Mouse (Mus musculus) forebrain, embryonic 11.5 days (tissue): ENCODE data around the gene Eif2b1. TPM values are rescaled to one million over a fixed set of nuclear protein-coding genes. Genes with fewer than 3 reads are reported as not detected.
A peak's percentile ranks its signal among the peaks of the same experiment; 100 is the strongest.

ENCODE experiments used
- ATAC-seq: fragments of 200-750 bp; cut with Nextera tagmentation; replicated peaks from 2 replicates; pipeline ENCODE4 v1.8.0; 2017; ENCODE audit warnings: moderate TSS enrichment; ENCODE audit not compliant: low FRiP score
- DNase-seq: peaks from one replicate; pipeline ENCODE4 v3.0.0-alpha.2; 2017; ENCODE audit warnings: low spot score
- H3K27ac ChIP-seq: fragments of 300-500 bp; sonication (generic); 2 replicates; pipeline ENCODE4 v1.5.1; 2014; ENCODE audit warnings: low read depth, low read length
- H3K27me3 ChIP-seq: fragments of 300-500 bp; sonication (generic); 2 replicates; pipeline ENCODE4 v1.6.1; 2014; ENCODE audit warnings: mild to moderate bottlenecking, low read length, mixed read lengths; ENCODE audit not compliant: control insufficient read depth, insufficient read depth
- H3K36me3 ChIP-seq: fragments of 300-500 bp; sonication (generic); 2 replicates; pipeline ENCODE4 v1.6.1; 2014; ENCODE audit warnings: mild to moderate bottlenecking, low read length, moderate library complexity, mixed read lengths; ENCODE audit not compliant: control insufficient read depth, insufficient read depth
- H3K4me1 ChIP-seq: fragments of 300-500 bp; sonication (generic); replicated peaks from 2 replicates; pipeline ENCODE4 v1.6.1; 2014; ENCODE audit warnings: low read length, mixed read lengths; ENCODE audit not compliant: control insufficient read depth, insufficient read depth
- H3K4me2 ChIP-seq: fragments of 300-500 bp; sonication (generic); 2 replicates; pipeline ENCODE4 v1.6.1; 2014; ENCODE audit warnings: low read depth, mild to moderate bottlenecking, low read length, moderate library complexity, mixed read lengths; ENCODE audit not compliant: severe bottlenecking
- H3K4me3 ChIP-seq: fragments of 300-500 bp; sonication (generic); 2 replicates; pipeline ENCODE4 v1.5.1; 2014; ENCODE audit warnings: low read depth, low read length
- H3K9ac ChIP-seq: fragments of 300-500 bp; sonication (generic); 2 replicates; pipeline ENCODE4 v1.6.1; 2014; ENCODE audit warnings: low read length
- H3K9me3 ChIP-seq: fragments of 300-500 bp; sonication (generic); 2 replicates; pipeline ENCODE4 v1.6.1; 2016; ENCODE audit warnings: low read length, mixed read lengths; ENCODE audit not compliant: control insufficient read depth
- WGBS: fragments of 180-500 bp; shearing (Covaris S2); extraction: QIAGEN DNeasy Blood & Tissue Kit; methylation state at CpG from one replicate; pipeline ENCODE4 v1.1.7; 2014; 5-methylcytosine and 5-hydroxymethylcytosine counted together
- polyA plus RNA-seq: library from polyadenylated mRNA; unstranded; fragments of >200 nt; fragmentation: Nextera tagmentation; extraction: Ambion mirVana; gene quantifications from 2 replicates; pipeline ENCODE4 v1.2.1, GENCODE M21; 2014

Eif2b1 gene
- 74.5 and 84.0 TPM in 2 replicates for polyA plus RNA-seq

GRCm38 (mm10) chr5:124578633-124579317 lies at the start of gene Eif2b1, which contains the start of gene Gtf2h3:
TSS of gene Eif2b1 (minus strand) at chr5:124579131.
TSS of gene Gtf2h3 (plus strand) at chr5:124579140.
- WGBS = under 1% methylated on average over 51 of the region's 51 CpGs

DNA sequence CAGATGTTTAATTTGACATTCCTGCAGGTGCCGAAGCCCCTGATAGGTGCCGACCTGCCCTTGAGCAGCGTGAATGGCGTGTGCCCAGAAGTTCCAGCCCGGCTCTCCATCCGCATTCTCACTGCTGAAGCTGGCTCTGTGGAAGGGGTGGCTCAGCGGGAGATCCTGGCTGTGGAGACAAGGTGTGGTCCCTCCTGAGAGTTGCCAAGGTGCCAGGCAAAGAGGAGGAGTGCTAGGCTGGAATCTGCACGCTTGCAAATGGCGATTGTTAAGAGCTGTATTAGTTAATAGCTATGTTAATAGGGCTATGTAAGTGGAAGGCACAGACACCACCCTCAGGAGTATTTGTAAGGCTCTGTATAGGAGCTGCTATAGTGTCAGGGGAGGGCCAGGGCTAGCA lies 45.4 kb upstream of the Eif2b1 start:
- Histone ChIP-seq H3K27ac (no peak overlapping the region), H3K9ac (no peak overlapping the region), H3K4me1 (no peaks in the 10 kb centered on the region; the same call in 1 of the 2 replicates), H3K9me3 (no peaks in the 10 kb centered on the region), H3K27me3 (no peaks in the 10 kb centered on the region), H3K36me3 (no peaks in the 10 kb centered on the region), H3K4me3 (no peak overlapping the region), H3K4me2 (no peak overlapping the region)
- no peak for ATAC-seq
- DNase-seq = no peak
- 91% methylated on average over 9 of the region's 9 CpGs for WGBS

More at GRCm38 (mm10) chr5:124578633-124579317, at the start of gene Eif2b1, which contains the start of gene Gtf2h3:
- Histone ChIP-seq H3K27me3 (no peaks in the 10 kb centered on the region), H3K4me3 (peak within 1 kb of the TSS; percentile 80), H3K9me3 (no peaks in the 10 kb centered on the region), H3K4me2 (peak within 1 kb of the TSS; percentile 70), H3K36me3 (peaks cover 5% of the 10 kb centered on the region), H3K9ac (peak within 1 kb of the TSS; percentile 82), H3K4me1 (peaks cover 10% of the 10 kb centered on the region), H3K27ac (no peak within 1 kb of the TSS)
- ATAC-seq = peak; percentile 92
- peak; percentile 96 for DNase-seq

- Histone ChIP-seq H3K4me1 (no peaks in the 10 kb centered on the region), H3K9me3 (no peaks in the 10 kb centered on the region), H3K9ac (no peak overlapping the region), H3K4me3 (no peak overlapping the region), H3K36me3 (no peaks in the 10 kb centered on the region), H3K27me3 (no peaks in the 10 kb centered on the region), H3K4me2 (no peak overlapping the region), H3K27ac (no peak overlapping the region)
- ATAC-seq = no peak
- DNase-seq = no peak
- WGBS = 90% methylated on average over 15 of the region's 15 CpGs
Observed at GRCm38 (mm10) chr5:124622890-124623289, 44.0 kb upstream of the Eif2b1 start.

DNA sequence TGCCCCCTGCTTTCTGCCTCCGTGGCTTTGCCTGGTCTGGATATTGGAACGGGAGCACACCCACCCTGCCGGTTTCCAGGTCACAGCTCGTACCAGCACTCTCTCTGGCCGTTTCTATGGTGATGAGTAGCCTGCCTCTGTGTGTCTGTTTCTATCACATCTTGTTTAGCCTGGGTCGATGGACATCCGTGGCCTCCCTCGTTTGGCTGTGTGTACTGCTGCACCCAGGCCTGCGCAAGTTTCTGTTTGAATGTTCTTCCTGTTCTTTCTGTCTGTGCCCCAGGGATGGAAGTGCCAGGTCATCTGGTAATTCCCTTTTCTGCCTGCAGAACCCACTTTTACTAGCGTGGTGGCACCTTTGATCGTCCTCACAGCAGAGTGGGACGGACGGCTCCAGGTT lies 42.4 kb upstream of the Eif2b1 start:
- no peaks in the 10 kb centered on the region for H3K4me1 ChIP-seq
- H3K4me3 ChIP-seq = no peak overlapping the region
- WGBS = 76% methylated on average over 13 of the region's 13 CpGs
- H3K4me2 ChIP-seq = no peak overlapping the region
- no peaks in the 10 kb centered on the region for H3K9me3 ChIP-seq
- no peak overlapping the region for H3K9ac ChIP-seq
- H3K27me3 ChIP-seq = no peaks in the 10 kb centered on the region
- no peaks in the 10 kb centered on the region for H3K36me3 ChIP-seq
- no peak for DNase-seq
- no peak for ATAC-seq
- no peak overlapping the region for H3K27ac ChIP-seq

DNA sequence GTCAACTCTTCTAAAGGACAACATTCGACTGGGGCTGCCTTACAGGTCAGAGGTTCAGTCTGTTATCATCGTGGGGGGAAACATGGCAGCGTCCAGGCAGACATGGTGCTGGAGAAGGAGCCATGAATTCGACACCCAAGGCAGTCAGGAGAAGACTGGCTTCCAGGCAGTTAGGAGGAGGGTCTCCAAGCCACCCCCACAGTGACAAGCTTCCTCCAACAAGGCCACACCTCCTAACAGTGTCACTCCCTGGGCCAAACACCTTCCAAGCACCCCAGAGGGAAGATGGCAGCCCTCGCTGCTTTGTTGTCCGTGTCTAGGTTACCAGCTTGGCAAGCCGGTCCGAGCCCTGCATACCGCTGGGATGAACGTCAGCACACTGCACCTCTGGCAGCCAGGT lies 39.8 kb upstream of the Eif2b1 start:
- Histone ChIP-seq H3K9ac (no peak overlapping the region), H3K36me3 (no peaks in the 10 kb centered on the region), H3K4me1 (no peaks in the 10 kb centered on the region), H3K4me2 (no peak overlapping the region), H3K27ac (no peak overlapping the region), H3K9me3 (no peaks in the 10 kb centered on the region), H3K4me3 (no peak overlapping the region), H3K27me3 (no peaks in the 10 kb centered on the region)
- DNase-seq (no peak), ATAC-seq (no peak)
- 85% methylated on average over 10 of the region's 10 CpGs for WGBS

- Histone ChIP-seq H3K9ac (no peak overlapping the region), H3K4me3 (no peak overlapping the region), H3K4me2 (no peak overlapping the region), H3K27me3 (no peaks in the 10 kb centered on the region), H3K27ac (0 out of 2 replicates have a peak overlapping the region, but pooled peaks have one; percentile 18), H3K4me1 (no peaks in the 10 kb centered on the region), H3K36me3 (no peaks in the 10 kb centered on the region; the same call in 1 of the 2 replicates), H3K9me3 (no peaks in the 10 kb centered on the region)
- WGBS = 90% methylated on average over 11 of the region's 11 CpGs
- DNase-seq (no peak), ATAC-seq (no peak)
Observed at GRCm38 (mm10) chr5:124614709-124615108, 35.8 kb upstream of the Eif2b1 start.

DNA sequence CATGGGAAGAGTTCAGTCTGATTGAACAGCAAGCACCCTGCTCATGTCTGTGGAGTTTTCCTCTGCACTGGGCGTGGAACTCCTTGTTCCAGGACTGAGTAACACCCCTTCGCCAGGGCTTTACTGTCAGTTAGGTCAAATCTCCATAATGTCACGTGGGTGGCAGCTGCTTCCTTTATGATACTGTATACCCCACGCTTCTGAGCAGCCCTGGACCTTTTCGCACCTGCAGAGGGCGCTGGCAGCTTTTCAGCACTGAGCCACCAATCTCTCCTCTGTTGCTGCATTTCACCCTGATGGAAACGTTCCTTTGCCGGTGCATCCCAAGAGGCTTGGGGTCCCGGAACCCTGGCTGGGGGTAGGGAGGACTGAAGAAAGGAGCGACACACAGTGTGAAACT lies 32.0 kb upstream of the Eif2b1 start:
- H3K9me3 ChIP-seq = no peaks in the 10 kb centered on the region
- H3K4me2 ChIP-seq = no peak overlapping the region
- no peaks in the 10 kb centered on the region; the same call in 1 of the 2 replicates for H3K36me3 ChIP-seq
- ATAC-seq (no peak), DNase-seq (no peak)
- no peaks in the 10 kb centered on the region for H3K4me1 ChIP-seq
- no peak overlapping the region for H3K27ac ChIP-seq
- 79% methylated on average over 10 of the region's 10 CpGs for WGBS
- no peak overlapping the region for H3K9ac ChIP-seq
- H3K4me3 ChIP-seq = no peak overlapping the region
- no peaks in the 10 kb centered on the region for H3K27me3 ChIP-seq

DNA sequence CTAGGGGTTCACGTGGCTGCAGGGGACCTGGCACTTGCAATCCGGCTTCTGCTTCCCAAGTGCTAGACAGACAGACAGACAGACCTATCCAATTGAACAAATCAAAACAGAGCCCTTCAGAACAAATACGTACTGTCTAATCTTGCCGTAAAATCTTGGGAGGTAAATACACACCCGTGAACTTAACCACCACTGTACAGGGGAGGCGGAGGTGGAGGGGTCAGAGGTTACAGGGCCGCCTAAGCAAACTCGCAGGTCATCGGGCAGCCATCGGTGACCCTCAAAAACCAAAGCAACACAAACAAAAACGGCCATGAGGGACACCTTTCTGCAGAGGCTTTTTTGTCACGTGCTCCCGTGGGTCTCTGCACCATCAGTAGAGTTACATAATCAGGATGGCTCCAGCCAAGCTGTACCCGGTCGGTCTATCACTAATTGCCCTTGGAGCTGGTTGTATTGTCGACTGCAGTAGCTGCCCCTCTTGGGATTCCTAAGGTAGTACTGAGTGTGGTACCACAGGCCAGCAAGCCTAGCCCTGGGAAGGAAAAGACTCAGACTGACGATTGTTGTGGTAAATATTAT lies 26.2 kb upstream of the Eif2b1 start:
- Histone ChIP-seq H3K36me3 (no peaks in the 10 kb centered on the region), H3K4me1 (no peaks in the 10 kb centered on the region), H3K4me2 (no peak overlapping the region), H3K9ac (no peak overlapping the region), H3K27me3 (no peaks in the 10 kb centered on the region), H3K4me3 (no peak overlapping the region), H3K9me3 (no peaks in the 10 kb centered on the region), H3K27ac (no peak overlapping the region)
- ATAC-seq (no peak), DNase-seq (no peak)
- WGBS = 90% methylated on average over 17 of the region's 17 CpGs
